Mouse (Mus musculus): ENCODE results near the gene Mrgprx1.

Gene Mrgprx1

GRCm38 (mm10) chr7:48027497-48027896, at the start of gene Mrgprx1:
TSS of gene Mrgprx1 (minus strand) at chr7:48027597.
- no peak for DNase-seq (ENCODE audit: low read depth, low spot score)

- DNase-seq (ENCODE audit: low read depth, low spot score), result no peak
These were observed 48.1 kb upstream of the Mrgprx1 start for GRCm38 (mm10) chr7:48075521-48075920.

GRCm38 (mm10) chr7:48046475-48047185, 19.2 kb upstream of the Mrgprx1 start:
- no peak for DNase-seq (ENCODE audit: low read depth, low spot score)

DNA sequence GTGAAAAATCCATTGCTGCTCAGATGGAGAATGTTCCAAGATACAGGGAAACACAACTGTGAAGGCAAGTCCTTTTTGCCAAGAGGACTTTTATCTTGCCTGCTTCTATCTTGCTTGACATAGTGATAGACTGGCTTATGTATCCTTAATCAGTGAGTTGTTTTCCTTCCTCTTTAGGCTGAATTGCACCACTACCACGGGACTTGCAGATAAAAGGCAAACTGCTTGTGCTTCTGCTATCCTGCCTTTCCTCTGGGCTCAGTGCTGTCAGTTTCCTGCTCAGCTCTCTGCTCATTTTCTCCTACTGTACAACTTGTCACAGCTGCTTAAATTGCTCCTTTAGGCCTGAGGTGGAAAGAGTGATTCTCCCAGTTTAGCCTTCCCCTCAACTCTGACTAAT, 16.6 kb upstream of the Mrgprx1 start:
- DNase-seq (ENCODE audit: low read depth, low spot score), result no peak

DNA sequence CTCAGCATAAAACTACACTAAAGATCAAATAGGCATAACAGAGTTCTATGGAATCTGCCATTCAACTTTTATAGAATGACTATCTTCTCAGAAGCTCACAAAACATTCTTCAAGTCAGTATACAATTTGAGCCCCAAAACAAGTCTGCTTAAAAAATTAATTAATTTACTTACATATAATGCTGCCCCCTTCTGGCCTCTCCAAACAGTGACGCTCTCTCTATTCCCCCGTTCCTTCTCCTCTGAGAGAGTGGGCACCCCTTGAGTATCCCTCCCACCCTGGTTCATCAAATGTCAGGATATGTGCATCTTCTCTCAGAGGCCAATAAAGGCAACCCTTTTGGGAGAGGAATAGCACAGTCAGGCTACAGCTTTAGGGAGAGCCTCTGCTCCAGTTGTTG, 9.5 kb downstream of the Mrgprx1 start:
- DNase-seq (ENCODE audit: low read depth, low spot score), result no peak

- DNase-seq (ENCODE audit: low read depth, low spot score), result no peak
These were observed 31.7 kb downstream of the Mrgprx1 start for GRCm38 (mm10) chr7:47995689-47996088.

DNA sequence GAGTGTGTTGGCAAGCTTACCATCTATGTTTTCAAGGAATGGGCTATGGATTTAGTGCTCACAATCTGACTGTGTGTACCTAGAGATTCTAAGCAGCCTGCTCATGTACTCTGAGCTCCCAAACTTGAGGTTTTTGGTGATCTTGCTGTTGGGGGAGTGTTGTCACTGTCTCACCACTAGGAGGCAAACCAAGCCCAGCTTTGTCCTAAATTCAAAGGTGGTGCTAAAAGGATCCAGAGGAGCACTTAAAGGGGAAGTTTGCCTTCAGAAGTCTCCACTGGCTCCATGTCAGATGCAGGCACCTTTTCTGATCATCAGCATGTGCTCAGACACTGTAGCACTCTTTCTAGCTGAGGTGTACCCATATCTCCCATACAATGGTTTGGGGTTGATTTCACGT, 40.6 kb downstream of the Mrgprx1 start:
- DNase-seq (ENCODE audit: low read depth, low spot score), result no peak

- no peak for DNase-seq (ENCODE audit: low read depth, low spot score)
These were observed 45.4 kb downstream of the Mrgprx1 start, which contains the start of gene Mrgpra4 for GRCm38 (mm10) chr7:47981995-47982394. TSS of gene Mrgpra4 (minus strand) at chr7:47982095.
